Mouse (Mus musculus): ENCODE data around the gene Abcg2. TPM values are rescaled to one million over a fixed set of nuclear protein-coding genes. Genes with fewer than 3 reads are reported as not detected.

Abcg2 gene
- polyA plus RNA-seq, 1 experiment from 2014 or later = 61.9 TPM

GRCm38 (mm10) chr6:58694257-58694656 lies 109.9 kb downstream of the Abcg2 start:
- Histone ChIP-seq H3K9ac (no peak overlapping the region), H3K4me3 (no peak overlapping the region), H3K4me1 (no peaks in the 10 kb centered on the region), H3K4me2 (replicated peaks) (no peak overlapping the region), H3K27me3 (no peaks in the 10 kb centered on the region), H3K27ac (no peak overlapping the region), H3K36me3 (no peaks in the 10 kb centered on the region), H3K9me3 (no peaks in the 10 kb centered on the region)
- ATAC-seq (ENCODE audit: insufficient number of reproducible peaks, insufficient read depth, low FRiP score, low TSS enrichment) = no peak
- 88% methylated on average over 2 of the region's 2 CpGs for WGBS

GRCm38 (mm10) chr6:58694765-58695164 lies 110.4 kb downstream of the Abcg2 start:
- Histone ChIP-seq H3K27me3 (no peaks in the 10 kb centered on the region), H3K9me3 (no peaks in the 10 kb centered on the region), H3K27ac (no peak overlapping the region), H3K4me1 (no peaks in the 10 kb centered on the region), H3K9ac (no peak overlapping the region), H3K4me3 (no peak overlapping the region), H3K36me3 (no peaks in the 10 kb centered on the region), H3K4me2 (replicated peaks) (no peak overlapping the region)
- ATAC-seq (ENCODE audit: insufficient number of reproducible peaks, insufficient read depth, low FRiP score, low TSS enrichment) = no peak
- 73% methylated on average over 1 of the region's 1 CpGs for WGBS

- Histone ChIP-seq H3K4me1 (no peaks in the 10 kb centered on the region), H3K36me3 (no peaks in the 10 kb centered on the region), H3K9ac (no peak overlapping the region), H3K4me3 (no peak overlapping the region), H3K9me3 (no peaks in the 10 kb centered on the region), H3K27me3 (no peaks in the 10 kb centered on the region), H3K4me2 (replicated peaks) (no peak overlapping the region), H3K27ac (no peak overlapping the region)
- WGBS = 74% methylated on average over 1 of the region's 1 CpGs
- ATAC-seq (ENCODE audit: insufficient number of reproducible peaks, insufficient read depth, low FRiP score, low TSS enrichment) = no peak
These were observed 126.0 kb downstream of the Abcg2 start for GRCm38 (mm10) chr6:58710369-58710768.

GRCm38 (mm10) chr6:58711909-58712308 lies 127.6 kb downstream of the Abcg2 start:
- H3K4me3 ChIP-seq = no peak overlapping the region
- H3K9ac ChIP-seq = no peak overlapping the region
- H3K4me2 ChIP-seq (replicated peaks) = no peak overlapping the region
- no peak for ATAC-seq (ENCODE audit: insufficient number of reproducible peaks, insufficient read depth, low FRiP score, low TSS enrichment)
- H3K27ac ChIP-seq = no peak overlapping the region
- H3K36me3 ChIP-seq = no peaks in the 10 kb centered on the region
- 80% methylated on average over 2 of the region's 2 CpGs for WGBS
- H3K9me3 ChIP-seq = no peaks in the 10 kb centered on the region
- no peaks in the 10 kb centered on the region for H3K27me3 ChIP-seq
- H3K4me1 ChIP-seq = no peaks in the 10 kb centered on the region

- Histone ChIP-seq H3K36me3 (no peaks in the 10 kb centered on the region), H3K9me3 (no peaks in the 10 kb centered on the region), H3K4me1 (no peaks in the 10 kb centered on the region), H3K27ac (no peak overlapping the region), H3K4me3 (no peak overlapping the region), H3K9ac (no peak overlapping the region), H3K27me3 (no peaks in the 10 kb centered on the region), H3K4me2 (replicated peaks) (no peak overlapping the region)
- no peak for ATAC-seq (ENCODE audit: insufficient number of reproducible peaks, insufficient read depth, low FRiP score, low TSS enrichment)
- 78% methylated on average over 2 of the region's 2 CpGs for WGBS
These were observed 149.5 kb downstream of the Abcg2 start for GRCm38 (mm10) chr6:58733851-58734250.

- H3K9ac ChIP-seq = no peak overlapping the region
- ATAC-seq (ENCODE audit: insufficient number of reproducible peaks, insufficient read depth, low FRiP score, low TSS enrichment) = no peak
- WGBS = 45% methylated on average over 1 of the region's 1 CpGs
These were observed 150.8 kb downstream of the Abcg2 start for GRCm38 (mm10) chr6:58735090-58735489.

More at GRCm38 (mm10) chr6:58735090-58735489, 150.8 kb downstream of the Abcg2 start:
- no peaks in the 10 kb centered on the region for H3K4me1 ChIP-seq
- no peaks in the 10 kb centered on the region for H3K27me3 ChIP-seq
- no peak overlapping the region for H3K4me2 ChIP-seq (replicated peaks)
- H3K4me3 ChIP-seq = no peak overlapping the region
- H3K36me3 ChIP-seq = no peaks in the 10 kb centered on the region
- H3K9me3 ChIP-seq = no peaks in the 10 kb centered on the region
- no peak overlapping the region for H3K27ac ChIP-seq

Other genes with a start within 250 kb of the Abcg2 start
- not detected in 2 replicates for gene Vmn1r30, start 141.1 kb upstream of the Abcg2 start, polyA plus RNA-seq (2016; fragmentation: Nextera tagmentation; extraction: Ambion mirVana)
- not detected in 2 replicates for gene Vmn1r31, start 109.2 kb upstream of the Abcg2 start, polyA plus RNA-seq (2016; fragmentation: Nextera tagmentation; extraction: Ambion mirVana)
- 7.2 and 11.1 TPM in 2 replicates for gene Herc3, start 246.9 kb downstream of the Abcg2 start, polyA plus RNA-seq (2016; fragmentation: Nextera tagmentation; extraction: Ambion mirVana)

Data from embryonic facial prominence, embryonic 12.5 days (tissue).